Mouse (Mus musculus) megakaryocyte, adult 5-6 weeks (primary cell): ENCODE results near the gene Ubxn11. TPM values are rescaled to one million over a fixed set of nuclear protein-coding genes. Genes with fewer than 3 reads are reported as not detected.
A peak's percentile ranks its signal among the peaks of the same experiment; 100 is the strongest.

Experiments used
- ATAC-seq: 2 replicates; pipeline ENCODE4 v1.8.0; 2016; ENCODE audit warnings: mild to moderate bottlenecking, inconsistent platforms; ENCODE audit not compliant: poor library complexity, severe bottlenecking
- total RNA-seq, 2 experiments: library from RNA; stranded (forward) in 1 of 2; stranded (reverse) in 1 of 2; fragments of 153-499, 151-499 nt in 1 of 2; fragments of 221-1000, 200-1000 nt in 1 of 2; gene quantifications; 2 replicates each; pipeline versions ENCODE4 v1.2.3 to v1.2.4; 2015 to 2017

Gene Ubxn11
- total RNA-seq (2015) (0.89 and 1.8 TPM in 2 replicates), total RNA-seq (2017) (1.7 and 2.9 TPM in 2 replicates)

GRCm38 (mm10) chr4:134101979-134102741 is at the start of gene Ubxn11:
Gene Ubxn11, plus strand, starts transcription at chr4:134102570.
- ATAC-seq: peak; percentile 80

GRCm38 (mm10) chr4:134053538-134053937 is 48.8 kb upstream of the Ubxn11 start, which contains the start of gene Zfp683:
Gene Zfp683, plus strand, starts transcription at chr4:134053838.
- no peak for ATAC-seq

GRCm38 (mm10) chr4:134058166-134058715 is 44.1 kb upstream of the Ubxn11 start:
- no peak for ATAC-seq

GRCm38 (mm10) chr4:134058908-134059307 is 43.5 kb upstream of the Ubxn11 start:
- no peak for ATAC-seq

- no peak for ATAC-seq
These were observed 42.1 kb upstream of the Ubxn11 start, which contains the start of gene Crybg2 for GRCm38 (mm10) chr4:134060135-134060865. Gene Crybg2, plus strand, starts transcription at chr4:134060815.

GRCm38 (mm10) chr4:134061166-134061830 is 41.1 kb upstream of the Ubxn11 start:
- no peak for ATAC-seq

GRCm38 (mm10) chr4:134061944-134062446 is 40.4 kb upstream of the Ubxn11 start:
- ATAC-seq: no peak

- ATAC-seq: no peak
These were observed 39.8 kb upstream of the Ubxn11 start for GRCm38 (mm10) chr4:134062561-134062960.

GRCm38 (mm10) chr4:134065431-134066004 is 36.9 kb upstream of the Ubxn11 start:
- no peak for ATAC-seq

GRCm38 (mm10) chr4:134067383-134067782 is 35.0 kb upstream of the Ubxn11 start:
- ATAC-seq: no peak

- no peak for ATAC-seq
These were observed 34.4 kb upstream of the Ubxn11 start for GRCm38 (mm10) chr4:134067833-134068544.

- no peak for ATAC-seq
These were observed 33.4 kb upstream of the Ubxn11 start for GRCm38 (mm10) chr4:134068793-134069580.

- ATAC-seq: no peak
These were observed 23.7 kb upstream of the Ubxn11 start for GRCm38 (mm10) chr4:134078694-134079093.

- no peak for ATAC-seq
These were observed 21.7 kb upstream of the Ubxn11 start for GRCm38 (mm10) chr4:134080674-134081073.

GRCm38 (mm10) chr4:134081730-134082386 is 20.5 kb upstream of the Ubxn11 start:
- peak; percentile 89 for ATAC-seq

- ATAC-seq: no peak
These were observed 19.9 kb upstream of the Ubxn11 start for GRCm38 (mm10) chr4:134082460-134082859.

- ATAC-seq: no peak
These were observed 17.4 kb upstream of the Ubxn11 start for GRCm38 (mm10) chr4:134084999-134085398.

GRCm38 (mm10) chr4:134087412-134087811 is 15.0 kb upstream of the Ubxn11 start:
- ATAC-seq: peak; percentile 99
